Mouse (Mus musculus) hindbrain, embryonic 12.5 days (tissue): ENCODE results near the gene Prkca. TPM values are rescaled to one million over a fixed set of nuclear protein-coding genes. Genes with fewer than 3 reads are reported as not detected.
"Not testable (repeated sequence)": the region's sequence is repeated elsewhere in the genome, so short reads cannot be mapped to it uniquely, and the experiment has no call there.

ENCODE experiments used
- ATAC-seq: fragments of 200-750 bp; cut with Nextera tagmentation; 2 replicates; pipeline ENCODE4 v1.8.0; 2017; ENCODE audit warnings: moderate TSS enrichment; ENCODE audit not compliant: low FRiP score
- H3K27ac ChIP-seq: fragments of 300-500 bp; sonication (generic); 2 replicates; pipeline ENCODE4 v1.5.1; 2016; ENCODE audit warnings: mild to moderate bottlenecking
- H3K27me3 ChIP-seq: fragments of 300-500 bp; sonication (generic); 2 replicates; pipeline ENCODE4 v1.6.1; 2016; ENCODE audit warnings: mild to moderate bottlenecking
- H3K36me3 ChIP-seq: fragments of 300-500 bp; sonication (generic); 2 replicates; pipeline ENCODE4 v1.6.1; 2016; ENCODE audit warnings: mild to moderate bottlenecking
- H3K4me1 ChIP-seq: fragments of 300-500 bp; sonication (generic); 2 replicates; pipeline ENCODE4 v1.6.1; 2016
- H3K4me2 ChIP-seq: fragments of 300-500 bp; sonication (generic); replicated peaks from 2 replicates; pipeline ENCODE4 v1.6.1; 2016; ENCODE audit warnings: mild to moderate bottlenecking
- H3K4me3 ChIP-seq: fragments of 300-500 bp; sonication (generic); 2 replicates; pipeline ENCODE4 v1.5.1; 2016; ENCODE audit warnings: mild to moderate bottlenecking
- H3K9ac ChIP-seq: fragments of 300-500 bp; sonication (generic); 2 replicates; pipeline ENCODE4 v1.6.1; 2016; ENCODE audit warnings: mild to moderate bottlenecking, moderate library complexity
- H3K9me3 ChIP-seq: fragments of 300-500 bp; sonication (generic); replicated peaks from 2 replicates; pipeline ENCODE4 v1.6.1; 2016; ENCODE audit warnings: mild to moderate bottlenecking
- whole genome bisulfite sequencing: fragments of 180-500 bp; shearing (Covaris S2); methylation state at CpG from one replicate; pipeline ENCODE4 v1.1.7; 2016; 5-methylcytosine and 5-hydroxymethylcytosine counted together
- polyA plus RNA-seq: library from polyadenylated mRNA; unstranded; fragments of >200 nt; fragmentation: Nextera tagmentation; extraction: Ambion mirVana; gene quantifications from 2 replicates; pipeline ENCODE4 v1.2.1, GENCODE M21; 2016

The Prkca gene
- polyA plus RNA-seq, 1 experiment from 2014 or later: 8.3 TPM

DNA sequence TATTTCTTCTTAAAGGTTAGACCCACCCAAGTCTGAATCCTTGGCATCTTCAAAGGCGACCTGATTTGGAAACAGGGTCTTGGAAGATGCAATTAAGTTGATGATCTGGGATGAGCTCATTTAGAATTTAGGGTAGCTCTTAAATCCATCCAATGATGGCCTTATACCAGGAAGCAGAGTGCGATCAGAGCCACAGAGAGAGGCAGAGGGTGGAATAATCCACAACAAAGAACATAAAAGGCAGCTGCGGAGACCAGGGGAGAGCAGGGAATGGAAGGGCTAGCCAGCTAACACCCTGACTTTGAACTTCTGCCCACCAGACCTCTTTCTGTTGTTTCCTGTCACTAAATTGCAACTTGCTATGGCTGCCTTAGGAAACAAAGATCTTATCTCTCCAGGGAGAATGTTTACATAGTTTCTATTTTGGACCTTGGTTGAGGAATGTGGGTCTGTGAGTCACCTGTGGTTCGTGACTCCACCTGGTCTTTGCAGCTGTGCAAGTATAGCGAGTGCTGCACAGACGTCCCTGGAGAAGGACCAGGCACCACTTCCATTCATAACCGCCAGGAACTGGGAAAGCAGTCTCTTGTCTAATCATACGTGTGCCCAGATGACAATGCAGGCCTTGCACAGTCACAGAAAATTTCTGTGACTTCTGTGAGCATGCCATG, 242.3 kb downstream of the Prkca start:
- no peak overlapping the region for H3K4me2 ChIP-seq
- no peak overlapping the region for H3K27ac ChIP-seq
- 76% methylated on average over 8 of the region's 8 CpGs for WGBS
- H3K9me3 ChIP-seq: no peaks in the 10 kb centered on the region
- ATAC-seq: no peak
- H3K4me3 ChIP-seq: no peak overlapping the region
- no peaks in the 10 kb centered on the region for H3K36me3 ChIP-seq
- no peak overlapping the region for H3K9ac ChIP-seq
- no peaks in the 10 kb centered on the region for H3K27me3 ChIP-seq
- H3K4me1 ChIP-seq: no peaks in the 10 kb centered on the region

DNA sequence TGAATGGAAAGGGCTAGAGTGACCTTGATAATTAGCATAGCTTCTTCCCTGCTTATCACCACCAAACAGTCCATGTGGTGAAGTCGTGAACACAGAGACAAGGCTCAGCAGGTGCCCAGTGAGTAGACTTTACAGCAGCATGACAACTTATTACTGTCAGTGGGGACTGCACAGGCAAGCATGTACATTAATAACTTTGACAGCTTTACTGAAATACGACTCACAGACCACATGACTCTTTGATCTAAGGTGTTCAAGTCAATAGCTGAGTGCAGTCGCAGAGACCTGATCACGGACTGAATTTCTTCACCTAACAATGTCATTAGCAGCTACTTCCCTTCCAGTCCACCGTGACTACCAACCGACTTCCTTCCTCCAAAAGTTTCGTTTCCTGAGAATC, 245.4 kb downstream of the Prkca start:
- Histone ChIP-seq H3K4me2 (no peak overlapping the region), H3K4me1 (no peaks in the 10 kb centered on the region), H3K4me3 (no peak overlapping the region), H3K9ac (no peak overlapping the region), H3K27ac (no peak overlapping the region), H3K27me3 (no peaks in the 10 kb centered on the region), H3K9me3 (no peaks in the 10 kb centered on the region), H3K36me3 (no peaks in the 10 kb centered on the region)
- no peak for ATAC-seq
- 73% methylated on average over 7 of the region's 7 CpGs for WGBS

- Histone ChIP-seq H3K4me2 (no peak overlapping the region), H3K36me3 (no peaks in the 10 kb centered on the region), H3K9me3 (no peaks in the 10 kb centered on the region), H3K9ac (no peak overlapping the region), H3K4me3 (no peak overlapping the region), H3K27me3 (no peaks in the 10 kb centered on the region), H3K4me1 (no peaks in the 10 kb centered on the region), H3K27ac (no peak overlapping the region)
- ATAC-seq: no peak
- 94% methylated on average over 5 of the region's 5 CpGs for WGBS
Observed at GRCm38 (mm10) chr11:108094796-108095195, 248.9 kb downstream of the Prkca start.

DNA sequence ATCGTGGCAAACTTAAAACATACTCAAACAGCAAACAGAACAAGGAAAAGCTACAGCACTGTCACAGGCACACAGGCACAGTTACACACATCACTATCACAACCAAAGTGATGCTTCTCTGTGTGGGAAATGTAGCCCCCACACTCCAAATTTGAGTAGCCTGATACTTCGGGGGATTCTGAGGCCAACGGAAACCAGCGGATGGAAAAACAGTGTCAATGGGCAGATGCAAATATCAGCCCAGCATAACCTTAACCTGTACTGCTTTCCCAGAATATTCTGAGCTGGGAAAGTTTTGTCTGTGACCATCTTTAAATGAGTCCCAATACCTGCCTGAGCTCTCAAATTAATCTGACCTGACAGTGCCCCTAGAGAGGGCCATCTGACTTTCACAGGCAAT, 250.5 kb downstream of the Prkca start:
- no peak overlapping the region for H3K27ac ChIP-seq
- no peak for ATAC-seq
- 91% methylated on average over 4 of the region's 4 CpGs for WGBS

DNA sequence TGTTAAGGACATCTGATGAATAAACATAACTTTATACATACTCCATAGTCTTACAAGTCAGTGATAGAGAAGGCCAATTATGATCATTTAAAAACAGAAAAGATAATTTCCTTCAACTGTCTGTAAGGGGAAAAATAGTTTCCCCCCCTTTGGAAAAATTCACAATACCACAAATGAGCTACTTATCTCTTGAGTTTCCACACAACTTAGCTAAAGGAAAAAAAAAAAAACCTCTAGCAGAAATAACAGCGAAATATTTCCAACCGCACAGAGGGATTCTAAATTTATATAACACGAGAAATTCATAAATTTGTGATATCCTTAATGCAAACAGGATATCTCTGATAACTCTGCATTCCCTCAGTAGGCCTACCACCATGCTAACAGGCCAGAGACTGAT, 252.5 kb downstream of the Prkca start:
- H3K4me2 ChIP-seq: no peak overlapping the region
- no peaks in the 10 kb centered on the region for H3K27me3 ChIP-seq
- H3K9ac ChIP-seq: no peak overlapping the region
- H3K27ac ChIP-seq: no peak overlapping the region
- H3K9me3 ChIP-seq: no peaks in the 10 kb centered on the region
- 91% methylated on average over 3 of the region's 3 CpGs for WGBS
- H3K4me1 ChIP-seq: no peaks in the 10 kb centered on the region
- H3K36me3 ChIP-seq: no peaks in the 10 kb centered on the region
- no peak for ATAC-seq
- no peak overlapping the region for H3K4me3 ChIP-seq

More for the DNA sequence above, 250.5 kb downstream of the Prkca start:
- H3K4me3 ChIP-seq: no peak overlapping the region
- H3K27me3 ChIP-seq: no peaks in the 10 kb centered on the region
- H3K36me3 ChIP-seq: no peaks in the 10 kb centered on the region
- H3K9ac ChIP-seq: no peak overlapping the region
- H3K9me3 ChIP-seq: no peaks in the 10 kb centered on the region
- H3K4me2 ChIP-seq: no peak overlapping the region
- no peaks in the 10 kb centered on the region for H3K4me1 ChIP-seq

DNA sequence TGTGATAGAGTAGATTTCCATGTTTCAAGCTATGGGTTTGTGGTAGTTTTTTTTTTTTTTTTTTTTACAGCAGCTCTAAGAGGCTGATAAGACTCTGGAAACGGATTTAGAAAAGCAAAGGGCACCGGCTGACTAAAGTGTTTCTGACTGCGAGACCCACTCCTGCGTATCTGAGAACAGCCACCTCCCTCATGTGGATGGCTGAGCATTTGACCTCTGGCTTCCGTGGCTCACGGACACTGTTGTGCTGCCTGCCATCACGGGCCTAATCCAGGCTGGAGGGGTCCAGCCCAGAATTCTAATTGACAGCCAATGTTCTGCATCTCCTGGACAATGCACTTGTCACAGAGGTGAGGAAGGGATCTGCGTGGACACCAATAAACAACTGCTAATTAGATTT, 253.0 kb downstream of the Prkca start:
- no peaks in the 10 kb centered on the region for H3K9me3 ChIP-seq
- no peak overlapping the region for H3K4me2 ChIP-seq
- no peaks in the 10 kb centered on the region for H3K36me3 ChIP-seq
- no peak overlapping the region for H3K4me3 ChIP-seq
- H3K9ac ChIP-seq: no peak overlapping the region
- no peak overlapping the region for H3K27ac ChIP-seq
- WGBS: 58% methylated on average over 8 of the region's 8 CpGs
- no peak for ATAC-seq
- no peaks in the 10 kb centered on the region for H3K27me3 ChIP-seq
- H3K4me1 ChIP-seq: no peaks in the 10 kb centered on the region

GRCm38 (mm10) chr11:108088063-108088462, 255.7 kb downstream of the Prkca start:
- Histone ChIP-seq H3K27ac (no peak overlapping the region), H3K4me1 (no peaks in the 10 kb centered on the region), H3K4me2 (no peak overlapping the region), H3K9me3 (no peaks in the 10 kb centered on the region), H3K4me3 (no peak overlapping the region), H3K9ac (no peak overlapping the region), H3K27me3 (no peaks in the 10 kb centered on the region), H3K36me3 (no peaks in the 10 kb centered on the region)
- ATAC-seq: no peak
- WGBS: 95% methylated on average over 5 of the region's 5 CpGs

DNA sequence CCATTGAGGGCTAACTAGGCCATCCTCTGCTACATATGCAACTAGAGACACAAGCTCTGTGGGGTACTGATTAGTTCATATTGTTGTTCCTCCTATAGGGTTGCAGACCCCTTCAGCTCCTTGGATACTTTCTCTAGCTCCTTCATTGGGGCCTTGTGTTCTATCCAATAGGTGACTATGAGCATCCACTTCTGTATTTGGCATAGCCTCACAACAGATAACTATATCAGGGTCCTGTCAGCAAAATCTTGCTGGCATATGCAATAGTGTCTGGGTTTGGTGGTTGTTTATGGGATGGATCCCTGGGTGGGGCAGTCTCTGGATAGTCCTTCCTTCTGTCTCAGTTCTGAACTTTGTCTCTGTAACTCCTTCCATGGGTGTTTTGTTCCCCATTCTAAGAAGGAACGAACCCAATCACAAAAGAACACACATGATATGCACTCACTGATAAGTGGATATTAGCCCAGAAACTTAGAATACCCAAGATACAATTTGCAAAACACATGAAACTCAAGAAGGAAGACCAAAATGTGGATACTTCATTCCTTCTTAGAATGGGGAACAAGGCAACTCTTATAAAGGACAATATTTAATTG, 256.5 kb downstream of the Prkca start:
- not testable (repeated sequence) for H3K9ac ChIP-seq, H3K4me2 ChIP-seq, H3K27me3 ChIP-seq, H3K9me3 ChIP-seq, H3K4me3 ChIP-seq, H3K36me3 ChIP-seq, ATAC-seq, H3K27ac ChIP-seq, H3K4me1 ChIP-seq
- 89% methylated on average over 1 of the region's 1 CpGs for whole genome bisulfite sequencing

DNA sequence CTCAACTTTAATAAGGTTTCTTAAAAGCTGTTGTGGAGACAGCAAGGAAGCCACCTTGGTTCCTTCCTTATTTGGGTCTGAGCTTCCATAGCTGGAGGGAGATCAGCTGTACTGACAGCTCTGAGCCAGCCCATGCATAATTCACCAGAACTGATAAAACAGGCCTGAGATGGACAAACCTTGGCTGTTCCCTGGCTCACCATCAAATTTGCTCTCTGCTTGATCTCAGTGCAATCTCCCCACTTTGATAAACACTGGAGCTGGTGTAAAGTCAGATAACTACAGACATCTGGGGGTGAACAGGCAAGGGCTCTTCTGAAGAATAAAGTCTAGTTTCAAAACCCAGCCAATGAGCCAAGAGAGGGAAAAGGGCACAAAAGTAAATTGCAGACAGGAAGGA, 261.1 kb downstream of the Prkca start:
- Histone ChIP-seq H3K27ac (no peak overlapping the region), H3K4me1 (no peaks in the 10 kb centered on the region; the same call in 1 of the 2 replicates), H3K9me3 (no peaks in the 10 kb centered on the region), H3K4me3 (no peak overlapping the region), H3K9ac (no peak overlapping the region), H3K27me3 (no peaks in the 10 kb centered on the region), H3K36me3 (no peaks in the 10 kb centered on the region), H3K4me2 (no peak overlapping the region)
- ATAC-seq: no peak

DNA sequence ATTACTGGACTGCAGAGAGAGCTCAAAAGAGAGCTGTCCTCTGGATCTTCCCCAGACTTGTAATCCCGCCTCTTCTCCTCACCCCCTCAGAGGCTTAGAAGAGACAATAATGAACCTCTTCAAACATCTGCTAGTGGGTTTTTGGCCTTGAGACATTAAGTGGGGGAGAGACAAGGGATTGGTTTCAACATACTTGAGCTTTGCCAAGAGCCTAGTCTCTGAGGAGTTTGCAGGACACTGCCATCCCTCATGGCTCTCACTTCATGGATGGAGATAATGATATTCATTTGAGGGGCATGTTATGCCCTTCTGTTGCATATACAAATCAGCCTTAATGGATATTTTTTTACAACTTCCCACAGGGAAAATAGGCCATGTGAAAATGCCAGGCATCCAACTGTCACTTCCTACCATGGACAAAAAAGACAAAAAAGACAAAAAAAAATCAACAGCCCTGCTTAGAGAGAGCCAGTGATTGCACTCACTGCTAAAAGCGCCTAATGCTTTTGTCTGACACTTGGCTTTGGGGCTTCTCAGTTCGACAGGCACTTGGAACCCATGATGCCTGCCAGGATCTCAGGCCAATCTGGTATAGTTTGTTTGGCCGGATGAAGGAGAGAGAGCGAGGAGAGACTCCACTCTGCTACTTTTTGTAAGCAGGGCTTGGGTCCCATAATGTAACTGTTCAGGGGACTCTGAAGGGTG, 263.6 kb downstream of the Prkca start:
- Histone ChIP-seq H3K4me2 (no peak overlapping the region), H3K9ac (no peak overlapping the region), H3K36me3 (no peaks in the 10 kb centered on the region), H3K4me3 (no peak overlapping the region), H3K9me3 (no peaks in the 10 kb centered on the region), H3K27ac (no peak overlapping the region), H3K27me3 (no peaks in the 10 kb centered on the region), H3K4me1 (no peaks in the 10 kb centered on the region; the same call in 1 of the 2 replicates)
- no peak for ATAC-seq
- WGBS: 81% methylated on average over 5 of the region's 5 CpGs

DNA sequence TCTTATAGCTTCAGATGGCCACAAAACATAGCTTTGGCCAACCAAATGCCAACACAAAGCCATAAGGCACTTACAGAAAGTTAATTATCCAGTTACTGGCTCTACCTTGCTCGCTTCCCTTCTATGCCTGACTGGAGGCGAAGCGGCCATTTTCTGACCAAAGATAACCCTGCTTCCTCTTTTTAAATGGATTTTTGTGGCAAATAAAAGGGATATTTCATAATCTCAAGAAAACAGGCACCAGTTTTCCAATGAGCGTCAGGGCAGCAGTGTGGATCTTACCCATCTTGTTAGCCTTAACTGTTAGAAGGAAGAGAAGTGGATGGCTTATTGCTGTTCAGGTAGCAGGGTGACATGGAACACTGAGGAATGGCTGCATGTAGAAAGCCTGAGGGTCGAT, 264.3 kb downstream of the Prkca start:
- Histone ChIP-seq H3K36me3 (no peaks in the 10 kb centered on the region), H3K9ac (no peak overlapping the region), H3K9me3 (no peaks in the 10 kb centered on the region), H3K27me3 (no peaks in the 10 kb centered on the region), H3K4me2 (no peak overlapping the region), H3K4me1 (no peaks in the 10 kb centered on the region; the same call in 1 of the 2 replicates), H3K27ac (no peak overlapping the region), H3K4me3 (no peak overlapping the region)
- ATAC-seq: no peak
- 90% methylated on average over 5 of the region's 5 CpGs for WGBS

DNA sequence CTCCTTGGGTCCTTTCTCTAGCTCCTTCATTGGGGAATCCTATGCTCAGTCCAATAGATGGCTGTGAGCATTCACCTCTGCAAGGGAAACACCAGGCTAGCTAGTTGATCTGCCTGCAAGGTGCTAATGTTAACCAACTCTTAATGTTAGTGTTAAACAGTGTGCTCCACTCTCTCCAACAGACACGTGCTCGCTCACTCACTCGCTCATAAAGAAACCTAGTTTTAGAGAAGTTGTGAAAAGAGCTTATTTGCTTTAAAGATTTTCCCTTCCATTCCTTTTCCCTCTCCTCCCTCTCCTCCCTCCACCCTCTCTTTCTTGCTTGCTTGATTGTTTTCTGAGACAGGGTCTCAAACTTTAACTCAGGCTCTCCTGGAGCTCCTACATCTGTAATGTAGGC, 266.2 kb downstream of the Prkca start:
- Histone ChIP-seq H3K36me3 (no peaks in the 10 kb centered on the region), H3K4me1 (no peaks in the 10 kb centered on the region; the same call in 1 of the 2 replicates), H3K9ac (no peak overlapping the region), H3K27me3 (no peaks in the 10 kb centered on the region), H3K27ac (no peak overlapping the region), H3K4me3 (no peak overlapping the region), H3K9me3 (no peaks in the 10 kb centered on the region), H3K4me2 (no peak overlapping the region)
- 96% methylated on average over 3 of the region's 3 CpGs for WGBS
- no peak for ATAC-seq
